Mouse (Mus musculus): ENCODE data around the gene Ctnnbip1. TPM values are rescaled to one million over a fixed set of nuclear protein-coding genes. Genes with fewer than 3 reads are reported as not detected.

The Ctnnbip1 gene
- polyA plus RNA-seq (2015; fragmentation: Nextera tagmentation; extraction: Ambion mirVana) = 57.9 and 61.0 TPM in 2 replicates

GRCm38 (mm10) chr4:149517868-149518340 is at the start of gene Ctnnbip1:
Gene Ctnnbip1, plus strand, starts transcription at chr4:149518236.
- no peaks in the 10 kb centered on the region for H3K9me3 ChIP-seq
- peak within 1 kb of the TSS; percentile 64 for H3K4me3 ChIP-seq
- H3K27ac ChIP-seq = peak within 1 kb of the TSS; percentile 52
- no peaks in the 10 kb centered on the region for H3K36me3 ChIP-seq
- peak; percentile 99 for ATAC-seq (ENCODE audit: borderline replicate concordance, extremely low read depth, low FRiP score, low TSS enrichment)
- WGBS = 2% methylated on average over 28 of the region's 46 CpGs
- peaks cover 11% of the 10 kb centered on the region for H3K4me1 ChIP-seq
- H3K4me2 ChIP-seq = peak within 1 kb of the TSS; percentile 91
- peak within 1 kb of the TSS; percentile 66 for H3K9ac ChIP-seq
- no peaks in the 10 kb centered on the region for H3K27me3 ChIP-seq

- WGBS = 96% methylated on average over 3 of the region's 3 CpGs
- ATAC-seq (ENCODE audit: borderline replicate concordance, extremely low read depth, low FRiP score, low TSS enrichment) = no peak
- H3K27me3 ChIP-seq = no peaks in the 10 kb centered on the region
- no peak overlapping the region for H3K27ac ChIP-seq
- peaks cover 17% of the 10 kb centered on the region for H3K36me3 ChIP-seq
- H3K9me3 ChIP-seq = no peaks in the 10 kb centered on the region
- H3K4me1 ChIP-seq = no peaks in the 10 kb centered on the region
- H3K4me3 ChIP-seq = no peak overlapping the region
- H3K9ac ChIP-seq = no peak overlapping the region
- H3K4me2 ChIP-seq = no peak overlapping the region
Observed at GRCm38 (mm10) chr4:149469557-149469956, 48.5 kb upstream of the Ctnnbip1 start.

GRCm38 (mm10) chr4:149475096-149475495 is 42.9 kb upstream of the Ctnnbip1 start:
- no peaks in the 10 kb centered on the region for H3K4me1 ChIP-seq
- no peak overlapping the region for H3K27ac ChIP-seq
- no peaks in the 10 kb centered on the region for H3K27me3 ChIP-seq
- no peak overlapping the region for H3K4me2 ChIP-seq
- H3K9ac ChIP-seq = no peak overlapping the region
- ATAC-seq (ENCODE audit: borderline replicate concordance, extremely low read depth, low FRiP score, low TSS enrichment) = no peak
- H3K9me3 ChIP-seq = no peaks in the 10 kb centered on the region
- H3K4me3 ChIP-seq = no peak overlapping the region
- 55% methylated on average over 7 of the region's 7 CpGs for whole genome bisulfite sequencing
- H3K36me3 ChIP-seq = peaks cover 7% of the 10 kb centered on the region

GRCm38 (mm10) chr4:149477078-149477477 is 41.0 kb upstream of the Ctnnbip1 start, which contains the start of gene Tmem274:
Gene Tmem274, plus strand, starts transcription at chr4:149477378.
- 82% methylated on average over 11 of the region's 11 CpGs for WGBS
- no peaks in the 10 kb centered on the region for H3K9me3 ChIP-seq
- H3K4me1 ChIP-seq = no peaks in the 10 kb centered on the region
- no peak within 1 kb of the TSS for H3K4me2 ChIP-seq
- no peak within 1 kb of the TSS for H3K9ac ChIP-seq
- no peaks in the 10 kb centered on the region for H3K27me3 ChIP-seq
- no peak within 1 kb of the TSS for H3K4me3 ChIP-seq
- ATAC-seq (ENCODE audit: borderline replicate concordance, extremely low read depth, low FRiP score, low TSS enrichment) = no peak
- H3K27ac ChIP-seq = no peak within 1 kb of the TSS
- H3K36me3 ChIP-seq = peaks cover 7% of the 10 kb centered on the region

GRCm38 (mm10) chr4:149484566-149484965 is 33.5 kb upstream of the Ctnnbip1 start:
- Histone ChIP-seq H3K4me3 (peak overlapping the region; percentile 75), H3K27me3 (no peaks in the 10 kb centered on the region), H3K9ac (peak overlapping the region; percentile 89), H3K4me1 (peaks cover 17% of the 10 kb centered on the region), H3K36me3 (peaks cover 28% of the 10 kb centered on the region), H3K27ac (peak overlapping the region; percentile 77; the same call in 1 of the 2 replicates), H3K4me2 (peak overlapping the region; percentile 81), H3K9me3 (no peaks in the 10 kb centered on the region)
- no peak for ATAC-seq (ENCODE audit: borderline replicate concordance, extremely low read depth, low FRiP score, low TSS enrichment)
- WGBS = 40% methylated on average over 3 of the region's 3 CpGs

GRCm38 (mm10) chr4:149485053-149485824 is 32.8 kb upstream of the Ctnnbip1 start, which contains the start of the genes Nmnat1 and Lzic:
Gene Nmnat1, minus strand, starts transcription at chr4:149485202.
Gene Lzic, plus strand, starts transcription at chr4:149485229.
- ATAC-seq (ENCODE audit: borderline replicate concordance, extremely low read depth, low FRiP score, low TSS enrichment) = peak; percentile 99
- Histone ChIP-seq H3K9me3 (no peaks in the 10 kb centered on the region), H3K27ac (peak within 1 kb of the TSS; percentile 77), H3K9ac (peak within 1 kb of the TSS; percentile 89), H3K27me3 (no peaks in the 10 kb centered on the region), H3K4me3 (peak within 1 kb of the TSS; percentile 75), H3K4me2 (peak within 1 kb of the TSS; percentile 81), H3K36me3 (peaks cover 35% of the 10 kb centered on the region), H3K4me1 (peaks cover 17% of the 10 kb centered on the region)
- WGBS = under 1% methylated on average over 60 of the region's 60 CpGs

GRCm38 (mm10) chr4:149485825-149486206 is 32.2 kb upstream of the Ctnnbip1 start:
- Histone ChIP-seq H3K27ac (peak overlapping the region; percentile 77), H3K4me1 (peaks cover 17% of the 10 kb centered on the region), H3K36me3 (peaks cover 36% of the 10 kb centered on the region), H3K4me3 (peak overlapping the region; percentile 75), H3K9ac (peak overlapping the region; percentile 89), H3K4me2 (peak overlapping the region; percentile 81), H3K27me3 (no peaks in the 10 kb centered on the region), H3K9me3 (no peaks in the 10 kb centered on the region)
- no peak; the same call in 1 of the 2 replicates for ATAC-seq (ENCODE audit: borderline replicate concordance, extremely low read depth, low FRiP score, low TSS enrichment)
- 0% methylated on average over 10 of the region's 10 CpGs for WGBS

- Histone ChIP-seq H3K4me3 (no peak overlapping the region), H3K27ac (no peak overlapping the region), H3K9ac (no peak overlapping the region), H3K4me2 (no peak overlapping the region), H3K9me3 (no peaks in the 10 kb centered on the region), H3K36me3 (peaks cover 51% of the 10 kb centered on the region), H3K4me1 (peaks cover 17% of the 10 kb centered on the region), H3K27me3 (no peaks in the 10 kb centered on the region)
- WGBS = 91% methylated on average over 12 of the region's 12 CpGs
- no peak for ATAC-seq (ENCODE audit: borderline replicate concordance, extremely low read depth, low FRiP score, low TSS enrichment)
Observed at GRCm38 (mm10) chr4:149487729-149488128, 30.3 kb upstream of the Ctnnbip1 start.

GRCm38 (mm10) chr4:149489415-149490240 is 28.4 kb upstream of the Ctnnbip1 start:
- H3K27me3 ChIP-seq = no peaks in the 10 kb centered on the region
- H3K9me3 ChIP-seq = no peaks in the 10 kb centered on the region
- H3K4me1 ChIP-seq = peaks cover 9% of the 10 kb centered on the region; the same call in 1 of the 2 replicates
- H3K27ac ChIP-seq = no peak overlapping the region
- WGBS = 91% methylated on average over 14 of the region's 14 CpGs
- ATAC-seq (ENCODE audit: borderline replicate concordance, extremely low read depth, low FRiP score, low TSS enrichment) = no peak
- H3K9ac ChIP-seq = no peak overlapping the region
- H3K4me3 ChIP-seq = no peak overlapping the region
- H3K36me3 ChIP-seq = peaks cover 68% of the 10 kb centered on the region
- no peak overlapping the region for H3K4me2 ChIP-seq

- Histone ChIP-seq H3K9ac (no peak overlapping the region), H3K9me3 (no peaks in the 10 kb centered on the region), H3K27me3 (no peaks in the 10 kb centered on the region), H3K4me1 (peaks cover 7% of the 10 kb centered on the region; the same call in 1 of the 2 replicates), H3K4me3 (no peak overlapping the region), H3K27ac (no peak overlapping the region), H3K4me2 (no peak overlapping the region), H3K36me3 (peaks cover 80% of the 10 kb centered on the region)
- 91% methylated on average over 3 of the region's 3 CpGs for WGBS
- ATAC-seq (ENCODE audit: borderline replicate concordance, extremely low read depth, low FRiP score, low TSS enrichment) = no peak
Observed at GRCm38 (mm10) chr4:149491151-149491550, 26.9 kb upstream of the Ctnnbip1 start.

GRCm38 (mm10) chr4:149496612-149497011 is 21.4 kb upstream of the Ctnnbip1 start:
- Histone ChIP-seq H3K4me2 (no peak overlapping the region), H3K9ac (no peak overlapping the region), H3K4me1 (peaks cover 13% of the 10 kb centered on the region; the same call in 1 of the 2 replicates), H3K27me3 (no peaks in the 10 kb centered on the region), H3K36me3 (peaks cover 70% of the 10 kb centered on the region), H3K27ac (no peak overlapping the region), H3K4me3 (no peak overlapping the region), H3K9me3 (no peaks in the 10 kb centered on the region)
- 68% methylated on average over 2 of the region's 2 CpGs for WGBS
- no peak for ATAC-seq (ENCODE audit: borderline replicate concordance, extremely low read depth, low FRiP score, low TSS enrichment)

Measured in lung, embryonic 15.5 days (tissue).